Mouse (Mus musculus) megakaryocyte, embryonic 14.5 days (primary cell): ENCODE results near the gene Ptpn13. TPM values are rescaled to one million over a fixed set of nuclear protein-coding genes. Genes with fewer than 3 reads are reported as not detected.

ENCODE experiments used
- H3K27me3 ChIP-seq: replicated peaks from 2 replicates; pipeline ENCODE3; 2012; ENCODE audit warnings: inconsistent platforms
- H3K36me3 ChIP-seq: replicated peaks from 2 replicates; pipeline ENCODE3; 2012; ENCODE audit warnings: low read length, inconsistent platforms, mixed read lengths
- H3K4me1 ChIP-seq: 2 replicates; pipeline ENCODE4 v1.6.1; 2012; ENCODE audit warnings: inconsistent platforms
- H3K4me3 ChIP-seq: replicated peaks from 2 replicates; pipeline ENCODE3; 2012; ENCODE audit warnings: moderate library complexity, mild to moderate bottlenecking, inconsistent platforms
- H3K9me3 ChIP-seq: 2 replicates; pipeline ENCODE4 v1.6.1; 2012; ENCODE audit warnings: inconsistent platforms
- FLI1 ChIP-seq: IDR thresholded peaks from 2 replicates; pipeline ENCODE4 v1.6.1; 2012; ENCODE audit warnings: low read length, inconsistent platforms, mixed read lengths
- GATA1 ChIP-seq: IDR thresholded peaks from 3 replicates; pipeline ENCODE4 v1.6.1; 2012; ENCODE audit warnings: mixed read lengths, low read length, inconsistent platforms, borderline replicate concordance
- polyA plus RNA-seq: library from polyadenylated mRNA; stranded (reverse); fragments of >175 nt; gene quantifications from 2 replicates; pipeline ENCODE4 v1.2.3, GENCODE M21; 2012; ENCODE audit warnings: low replicate concordance; ENCODE audit not compliant: insufficient read depth

Gene Ptpn13
- polyA plus RNA-seq, 1 experiment: 0.04 TPM

GRCm38 (mm10) chr5:103437714-103438113 lies 12.7 kb downstream of the Ptpn13 start:
- peaks cover 5% of the 10 kb centered on the region; the same call in 1 of the 2 replicates for H3K4me1 ChIP-seq
- peaks cover 5% of the 10 kb centered on the region for H3K27me3 ChIP-seq
- no peaks in the 10 kb centered on the region for H3K36me3 ChIP-seq
- no peaks in the 10 kb centered on the region for H3K9me3 ChIP-seq
- no peak overlapping the region for H3K4me3 ChIP-seq
- TF ChIP-seq FLI1 (no peak), GATA1 (no peak)

- Histone ChIP-seq H3K4me1 (peaks cover 11% of the 10 kb centered on the region), H3K27me3 (peaks cover 3% of the 10 kb centered on the region), H3K9me3 (no peaks in the 10 kb centered on the region), H3K36me3 (no peaks in the 10 kb centered on the region), H3K4me3 (no peak overlapping the region)
- TF ChIP-seq GATA1: no peak
- TF ChIP-seq FLI1: no peak
Observed at GRCm38 (mm10) chr5:103439171-103439570, 14.2 kb downstream of the Ptpn13 start.

GRCm38 (mm10) chr5:103440418-103441276 lies 15.7 kb downstream of the Ptpn13 start:
- peaks cover 3% of the 10 kb centered on the region for H3K27me3 ChIP-seq
- no peak overlapping the region for H3K4me3 ChIP-seq
- no peaks in the 10 kb centered on the region for H3K36me3 ChIP-seq
- no peaks in the 10 kb centered on the region for H3K9me3 ChIP-seq
- TF ChIP-seq GATA1 (no peak), FLI1 (no peak)
- peaks cover 15% of the 10 kb centered on the region for H3K4me1 ChIP-seq

GRCm38 (mm10) chr5:103441706-103442105 lies 16.7 kb downstream of the Ptpn13 start:
- H3K36me3 ChIP-seq: no peaks in the 10 kb centered on the region
- H3K27me3 ChIP-seq: peaks cover 3% of the 10 kb centered on the region
- TF ChIP-seq FLI1 (no peak), GATA1 (no peak)
- no peak overlapping the region for H3K4me3 ChIP-seq
- peaks cover 25% of the 10 kb centered on the region for H3K4me1 ChIP-seq
- H3K9me3 ChIP-seq: no peaks in the 10 kb centered on the region

GRCm38 (mm10) chr5:103442269-103442688 lies 17.3 kb downstream of the Ptpn13 start:
- Histone ChIP-seq H3K27me3 (peaks cover 3% of the 10 kb centered on the region), H3K9me3 (no peaks in the 10 kb centered on the region), H3K4me3 (no peak overlapping the region), H3K36me3 (no peaks in the 10 kb centered on the region), H3K4me1 (peaks cover 27% of the 10 kb centered on the region)
- no peak for TF ChIP-seq GATA1

GRCm38 (mm10) chr5:103442921-103443320 lies 17.9 kb downstream of the Ptpn13 start:
- no peak overlapping the region for H3K4me3 ChIP-seq
- no peaks in the 10 kb centered on the region for H3K9me3 ChIP-seq
- no peaks in the 10 kb centered on the region for H3K36me3 ChIP-seq
- H3K4me1 ChIP-seq: peaks cover 27% of the 10 kb centered on the region
- TF ChIP-seq FLI1 (no peak), GATA1 (no peak)
- peaks cover 3% of the 10 kb centered on the region for H3K27me3 ChIP-seq

GRCm38 (mm10) chr5:103445383-103445782 lies 20.4 kb downstream of the Ptpn13 start:
- H3K9me3 ChIP-seq: peaks cover 4% of the 10 kb centered on the region; the same call in 1 of the 2 replicates
- H3K4me1 ChIP-seq: peaks cover 22% of the 10 kb centered on the region
- H3K27me3 ChIP-seq: peaks cover 4% of the 10 kb centered on the region
- no peak overlapping the region for H3K4me3 ChIP-seq
- no peak for TF ChIP-seq GATA1
- no peak for TF ChIP-seq FLI1
- no peaks in the 10 kb centered on the region for H3K36me3 ChIP-seq

- TF ChIP-seq GATA1 (no peak), FLI1 (no peak)
- Histone ChIP-seq H3K9me3 (peaks cover 12% of the 10 kb centered on the region), H3K4me3 (no peak overlapping the region)
Observed at GRCm38 (mm10) chr5:103447806-103448416, 22.9 kb downstream of the Ptpn13 start.

GRCm38 (mm10) chr5:103448470-103448869 lies 23.5 kb downstream of the Ptpn13 start:
- H3K4me1 ChIP-seq: peaks cover 23% of the 10 kb centered on the region
- peaks cover 12% of the 10 kb centered on the region for H3K9me3 ChIP-seq
- H3K27me3 ChIP-seq: peaks cover 4% of the 10 kb centered on the region
- TF ChIP-seq FLI1 (no peak), GATA1 (no peak)
- no peak overlapping the region for H3K4me3 ChIP-seq
- H3K36me3 ChIP-seq: no peaks in the 10 kb centered on the region

More at GRCm38 (mm10) chr5:103447806-103448416, 22.9 kb downstream of the Ptpn13 start:
- no peaks in the 10 kb centered on the region for H3K36me3 ChIP-seq
- H3K4me1 ChIP-seq: peaks cover 21% of the 10 kb centered on the region
- peaks cover 4% of the 10 kb centered on the region for H3K27me3 ChIP-seq

- H3K9me3 ChIP-seq: peaks cover 12% of the 10 kb centered on the region
- H3K4me3 ChIP-seq: no peak overlapping the region
- no peaks in the 10 kb centered on the region for H3K36me3 ChIP-seq
- H3K4me1 ChIP-seq: peaks cover 21% of the 10 kb centered on the region
- no peak for TF ChIP-seq FLI1
- no peak for TF ChIP-seq GATA1
- H3K27me3 ChIP-seq: peaks cover 4% of the 10 kb centered on the region
Observed at GRCm38 (mm10) chr5:103450663-103451062, 25.7 kb downstream of the Ptpn13 start.
